Mouse (Mus musculus) midbrain, embryonic 16.5 days (tissue): ENCODE measurements at regions not wholly inside any gene's neighbourhood (a gene's known extent, or its start where the extent isn't known, plus 50 kb on each side); places are given as distances from the start of the nearest gene placed in this dataset.
"Not testable (repeated sequence)": the region's sequence is repeated elsewhere in the genome, so short reads cannot be mapped to it uniquely, and the experiment has no call there.

Source experiments
- ATAC-seq: fragments of 200-750 bp; cut with Nextera tagmentation; 2 replicates; pipeline ENCODE4 v1.8.0; 2017; ENCODE audit warnings: moderate TSS enrichment
- H3K27ac ChIP-seq: fragments of 300-500 bp; sonication (generic); 2 replicates; pipeline ENCODE4 v1.5.1; 2014; ENCODE audit warnings: mild to moderate bottlenecking, low read length, mixed read lengths
- H3K27me3 ChIP-seq: fragments of 300-500 bp; sonication (generic); 2 replicates; pipeline ENCODE4 v1.6.1; 2014; ENCODE audit warnings: low read depth, low read length, mixed read lengths; ENCODE audit not compliant: control insufficient read depth, insufficient read depth
- H3K36me3 ChIP-seq: fragments of 300-500 bp; sonication (generic); 2 replicates; pipeline ENCODE4 v1.6.1; 2014; ENCODE audit warnings: mild to moderate bottlenecking, low read length, moderate library complexity, mixed read lengths; ENCODE audit not compliant: control insufficient read depth, insufficient read depth
- H3K4me1 ChIP-seq: fragments of 300-500 bp; sonication (generic); 2 replicates; pipeline ENCODE4 v1.6.1; 2014; ENCODE audit warnings: mild to moderate bottlenecking, low read length, mixed read lengths; ENCODE audit not compliant: control insufficient read depth, insufficient read depth
- H3K4me2 ChIP-seq: fragments of 300-500 bp; sonication (generic); 2 replicates; pipeline ENCODE4 v1.6.1; 2014; ENCODE audit warnings: mild to moderate bottlenecking, low read length, mixed read lengths
- H3K4me3 ChIP-seq: fragments of 300-500 bp; sonication (generic); 2 replicates; pipeline ENCODE4 v1.5.1; 2014; ENCODE audit warnings: low read depth, mild to moderate bottlenecking, low read length, moderate library complexity, mixed read lengths
- H3K9ac ChIP-seq: fragments of 300-500 bp; sonication (generic); 2 replicates; pipeline ENCODE4 v1.6.1; 2014; ENCODE audit warnings: low read depth, low read length, mixed read lengths
- H3K9me3 ChIP-seq: fragments of 300-500 bp; sonication (generic); replicated peaks from 2 replicates; pipeline ENCODE4 v1.6.1; 2014; ENCODE audit warnings: mild to moderate bottlenecking, low read length, mixed read lengths; ENCODE audit not compliant: control insufficient read depth, poor library complexity, severe bottlenecking
- whole genome bisulfite sequencing: fragments of 180-500 bp; shearing (Covaris S2); extraction: QIAGEN DNeasy Blood & Tissue Kit; methylation state at CpG from one replicate; pipeline ENCODE4 v1.1.7; 2014; 5-methylcytosine and 5-hydroxymethylcytosine counted together

- Histone ChIP-seq H3K36me3 (no peaks in the 10 kb centered on the region), H3K4me1 (no peaks in the 10 kb centered on the region), H3K4me3 (no peak overlapping the region), H3K4me2 (no peak overlapping the region), H3K27ac (no peak overlapping the region), H3K9ac (no peak overlapping the region), H3K9me3 (no peaks in the 10 kb centered on the region), H3K27me3 (no peaks in the 10 kb centered on the region)
- ATAC-seq, result no peak
- WGBS, result 79% methylated on average over 1 of the region's 1 CpGs
Measured at GRCm38 (mm10) chr2:109402556-109402955, 122.0 kb upstream of the Mettl15 start.

GRCm38 (mm10) chr2:109404262-109404661 is 123.7 kb upstream of the Mettl15 start:
- H3K9me3 ChIP-seq, result no peaks in the 10 kb centered on the region
- no peak for ATAC-seq
- H3K36me3 ChIP-seq, result no peaks in the 10 kb centered on the region
- no peak overlapping the region for H3K4me3 ChIP-seq
- H3K4me2 ChIP-seq, result no peak overlapping the region
- H3K27ac ChIP-seq, result no peak overlapping the region
- no peaks in the 10 kb centered on the region for H3K27me3 ChIP-seq
- WGBS, result 74% methylated on average over 3 of the region's 3 CpGs
- no peaks in the 10 kb centered on the region for H3K4me1 ChIP-seq
- no peak overlapping the region for H3K9ac ChIP-seq

GRCm38 (mm10) chr2:109406591-109407079 is 126.1 kb upstream of the Mettl15 start:
- no peak for ATAC-seq
- Histone ChIP-seq H3K4me2 (no peak overlapping the region), H3K27ac (no peak overlapping the region), H3K27me3 (no peaks in the 10 kb centered on the region), H3K36me3 (no peaks in the 10 kb centered on the region), H3K4me3 (no peak overlapping the region), H3K9ac (no peak overlapping the region), H3K4me1 (no peaks in the 10 kb centered on the region), H3K9me3 (no peaks in the 10 kb centered on the region)
- WGBS, result 79% methylated on average over 7 of the region's 7 CpGs

DNA sequence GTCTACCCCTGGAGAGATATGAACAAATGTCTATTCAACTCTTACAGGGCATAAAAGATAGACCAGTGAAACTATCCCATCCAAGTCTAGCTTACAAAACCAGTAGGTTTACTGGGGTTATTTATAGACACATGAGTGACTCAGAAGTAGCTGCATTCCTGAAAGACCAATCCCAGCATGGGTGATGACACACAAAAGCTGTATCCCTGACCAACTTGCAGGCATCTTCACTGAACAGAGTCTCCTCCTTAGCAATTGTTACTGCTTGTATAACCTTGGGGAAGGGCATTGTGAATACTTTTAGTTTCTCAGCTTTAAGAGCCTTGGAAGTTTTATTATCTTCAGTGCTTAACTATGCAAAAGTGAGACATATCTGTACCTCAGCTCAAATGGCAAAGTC is 139.6 kb upstream of the Mettl15 start:
- H3K36me3 ChIP-seq, result no peaks in the 10 kb centered on the region
- no peak overlapping the region for H3K27ac ChIP-seq
- H3K4me3 ChIP-seq, result no peak overlapping the region
- ATAC-seq, result no peak
- no peak overlapping the region for H3K4me2 ChIP-seq
- H3K9ac ChIP-seq, result no peak overlapping the region
- H3K27me3 ChIP-seq, result no peaks in the 10 kb centered on the region
- H3K4me1 ChIP-seq, result no peaks in the 10 kb centered on the region
- H3K9me3 ChIP-seq, result no peaks in the 10 kb centered on the region

GRCm38 (mm10) chr2:109431183-109431582 is 150.6 kb upstream of the Mettl15 start:
- Histone ChIP-seq H3K4me2 (no peak overlapping the region), H3K27ac (no peak overlapping the region), H3K9me3 (no peaks in the 10 kb centered on the region), H3K4me3 (no peak overlapping the region), H3K4me1 (no peaks in the 10 kb centered on the region), H3K9ac (no peak overlapping the region), H3K27me3 (no peaks in the 10 kb centered on the region), H3K36me3 (no peaks in the 10 kb centered on the region)
- WGBS, result 95% methylated on average over 3 of the region's 3 CpGs
- ATAC-seq, result no peak

- H3K9me3 ChIP-seq, result no peaks in the 10 kb centered on the region
- no peak overlapping the region for H3K4me3 ChIP-seq
- H3K4me1 ChIP-seq, result no peaks in the 10 kb centered on the region
- no peak overlapping the region for H3K4me2 ChIP-seq
- H3K27ac ChIP-seq, result no peak overlapping the region
- no peaks in the 10 kb centered on the region for H3K27me3 ChIP-seq
- H3K36me3 ChIP-seq, result no peaks in the 10 kb centered on the region
- no peak for ATAC-seq
- no peak overlapping the region for H3K9ac ChIP-seq
- WGBS, result 55% methylated on average over 3 of the region's 3 CpGs
Measured at GRCm38 (mm10) chr2:109442551-109443120, 162.1 kb upstream of the Mettl15 start.

- H3K27me3 ChIP-seq, result no peaks in the 10 kb centered on the region
- H3K9ac ChIP-seq, result no peak overlapping the region
- H3K9me3 ChIP-seq, result no peaks in the 10 kb centered on the region
- no peak overlapping the region for H3K27ac ChIP-seq
- no peaks in the 10 kb centered on the region for H3K4me1 ChIP-seq
- WGBS, result 71% methylated on average over 3 of the region's 3 CpGs
- H3K4me3 ChIP-seq, result no peak overlapping the region
- no peaks in the 10 kb centered on the region for H3K36me3 ChIP-seq
- no peak for ATAC-seq
- no peak overlapping the region for H3K4me2 ChIP-seq
Measured at GRCm38 (mm10) chr2:109443521-109444066, 163.0 kb upstream of the Mettl15 start.

DNA sequence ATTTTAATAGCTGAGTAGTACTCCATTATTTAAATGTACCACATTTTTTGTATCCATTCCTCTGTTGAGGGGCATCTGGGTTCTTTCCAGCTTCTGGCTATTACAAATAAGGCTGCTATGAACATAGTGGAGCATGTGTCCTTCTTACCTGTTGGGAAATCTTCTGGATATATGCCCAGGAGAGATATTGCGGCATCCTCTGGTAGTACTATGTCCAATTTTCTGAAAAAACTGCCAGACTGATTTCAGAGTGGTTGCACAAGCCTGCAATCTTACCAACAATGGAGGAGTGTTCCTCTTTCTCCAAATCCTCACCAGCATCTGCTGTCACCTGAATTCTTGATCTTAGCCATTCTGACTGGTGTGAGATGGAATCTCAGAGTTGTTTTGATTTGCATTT is 181.7 kb upstream of the Mettl15 start:
- not testable (repeated sequence) for H3K9ac ChIP-seq, H3K27ac ChIP-seq, H3K9me3 ChIP-seq, H3K4me3 ChIP-seq, ATAC-seq, H3K4me2 ChIP-seq, H3K27me3 ChIP-seq, H3K36me3 ChIP-seq, H3K4me1 ChIP-seq
- WGBS, result 94% methylated on average over 1 of the region's 1 CpGs

- ATAC-seq, result no peak
Measured at GRCm38 (mm10) chr2:109484306-109484705, 190.2 kb upstream of the Bdnf start.

More at GRCm38 (mm10) chr2:109484306-109484705, 190.2 kb upstream of the Bdnf start:
- H3K4me3 ChIP-seq, result no peak overlapping the region
- no peak overlapping the region for H3K27ac ChIP-seq
- WGBS, result 79% methylated on average over 1 of the region's 1 CpGs
- H3K4me1 ChIP-seq, result no peaks in the 10 kb centered on the region
- H3K9ac ChIP-seq, result no peak overlapping the region
- no peak overlapping the region for H3K4me2 ChIP-seq
- 0 out of 2 replicates have a peak, but pooled peaks cover 3% of the 10 kb centered on the region for H3K9me3 ChIP-seq
- no peaks in the 10 kb centered on the region for H3K27me3 ChIP-seq
- no peaks in the 10 kb centered on the region for H3K36me3 ChIP-seq
